ENCODE assay signal across 1 mouse cellular context in the genomic region with DNA sequence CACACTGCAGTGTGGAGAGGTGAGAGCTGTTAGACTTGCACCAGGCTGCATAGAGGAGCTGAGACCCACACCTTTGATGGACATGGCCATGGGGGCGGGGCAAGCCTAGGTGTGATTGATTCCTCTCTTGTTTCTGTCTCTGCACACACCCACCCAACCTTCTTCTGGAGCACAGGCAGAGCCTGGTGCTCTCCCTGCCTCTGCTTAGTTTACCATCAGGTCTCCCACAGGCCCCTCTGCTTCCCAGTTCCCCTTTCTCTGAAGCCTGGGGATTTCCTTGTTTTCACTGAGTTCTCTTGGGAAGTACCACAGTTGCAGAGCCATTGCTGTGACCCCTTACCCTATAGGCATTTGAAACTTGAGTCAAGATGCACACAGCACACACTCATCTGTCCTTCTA.
TF ChIP-seq lines count a peak whose summit lies in the region.

No protein-coding gene starts in this region.

TF ChIP-seq in CH12.LX, 34 proteins besides CTCF, POLR2A, EP300 and RAD21 (continued from another document):
- no peak for TF ChIP-seq E2F4 (IDR thresholded peaks at IDR 0.05; ENCODE audit: insufficient replicate concordance, low read depth, low read length)
- peak; percentile 73; the same call in 1 of the 2 replicates for TF ChIP-seq MEF2A (IDR thresholded peaks at IDR 0.05; ENCODE audit: borderline replicate concordance, low read depth, low read length)
- TF ChIP-seq NELFE (IDR thresholded peaks at IDR 0.05; ENCODE audit: low read depth, low read length), result no peak
- no peak; the same call in 1 of the 2 replicates for TF ChIP-seq MXI1 (IDR thresholded peaks at IDR 0.05; ENCODE audit: low read depth, low read length)
- peak; percentile 95 for TF ChIP-seq IRF4 (IDR thresholded peaks at IDR 0.05; ENCODE audit: low read depth, low read length)
- no peak for TF ChIP-seq GABPA (IDR thresholded peaks at IDR 0.05; ENCODE audit: insufficient replicate concordance, low read depth, low read length)
- 0 out of 2 replicates have a peak, but pooled peaks have one; percentile 31 for TF ChIP-seq SIN3A (IDR thresholded peaks at IDR 0.05; ENCODE audit: low read length)
- TF ChIP-seq NRF1 (IDR thresholded peaks at IDR 0.05; ENCODE audit: low read depth, low read length), result no peak
- TF ChIP-seq MYC (IDR thresholded peaks at IDR 0.05; ENCODE audit: low read depth, low read length), result no peak
- TF ChIP-seq UBTF (IDR thresholded peaks at IDR 0.05; ENCODE audit: low read depth, low read length), result 0 out of 2 replicates have a peak, but pooled peaks have one; percentile 37
- no peak for TF ChIP-seq HCFC1 (IDR thresholded peaks at IDR 0.05; ENCODE audit: low read depth, low read length)
- TF ChIP-seq MAFK (IDR thresholded peaks at IDR 0.05; ENCODE audit: insufficient replicate concordance, low read length), result 0 out of 2 replicates have a peak, but pooled peaks have one; percentile 9
- peak; percentile 71; the same call in 1 of the 2 replicates for TF ChIP-seq MAZ (IDR thresholded peaks at IDR 0.05; ENCODE audit: low read depth, low read length)
- TF ChIP-seq SMC3 (IDR thresholded peaks at IDR 0.05; ENCODE audit: low read depth, low read length), result no peak
- TF ChIP-seq ETS1 (conservative IDR thresholded peaks at IDR 0.05; ENCODE audit: low read depth, low read length), result peak; percentile 66
- TF ChIP-seq POLR2AphosphoS2 (IDR thresholded peaks at IDR 0.05; ENCODE audit: low read depth, low read length), result no peak
- TF ChIP-seq KAT2A (IDR thresholded peaks at IDR 0.05; ENCODE audit: insufficient replicate concordance, low read length), result no peak
- TF ChIP-seq RCOR1 (conservative IDR thresholded peaks at IDR 0.05; ENCODE audit: low read depth, low read length), result no peak
- TF ChIP-seq ZNF384 (IDR thresholded peaks at IDR 0.05; ENCODE audit: low read depth, low read length), result no peak
